Mouse (Mus musculus): ENCODE measurements around the gene Rai1. TPM values are rescaled to one million over a fixed set of nuclear protein-coding genes. Genes with fewer than 3 reads are reported as not detected.

Rai1 gene
- polyA plus RNA-seq, 1 experiment from 2014 or later = 3.7 TPM

- Histone ChIP-seq H3K4me2 (ENCODE audit: low read depth, low read length) (no peak overlapping the region), H3K4me1 (ENCODE audit: control insufficient read depth, low read depth, low read length) (no peaks in the 10 kb centered on the region; the same call in 1 of the 2 replicates), H3K9me3 (replicated peaks; ENCODE audit: control insufficient read depth, low read length) (peaks cover 4% of the 10 kb centered on the region; the same call in 1 of the 2 replicates), H3K27ac (ENCODE audit: low read length) (no peak overlapping the region), H3K4me3 (ENCODE audit: low read depth, low read length) (no peak overlapping the region), H3K27me3 (ENCODE audit: control insufficient read depth, insufficient read depth, low read depth, low read length) (no peaks in the 10 kb centered on the region), H3K36me3 (ENCODE audit: control insufficient read depth, insufficient read depth) (peaks cover 44% of the 10 kb centered on the region), H3K9ac (ENCODE audit: low read depth, low read length) (no peak overlapping the region)
- ATAC-seq (ENCODE audit: low read depth) = no peak
- 79% methylated on average over 12 of the region's 12 CpGs for WGBS (ENCODE audit: insufficient replicate concordance)
Observed at GRCm38 (mm10) chr11:60198651-60199050, 93.8 kb downstream of the Rai1 start.

- Histone ChIP-seq H3K27me3 (ENCODE audit: control insufficient read depth, insufficient read depth, low read depth, low read length) (no peaks in the 10 kb centered on the region), H3K4me3 (ENCODE audit: low read depth, low read length) (no peak overlapping the region), H3K36me3 (ENCODE audit: control insufficient read depth, insufficient read depth) (peaks cover 55% of the 10 kb centered on the region), H3K4me2 (ENCODE audit: low read depth, low read length) (no peak overlapping the region), H3K9ac (ENCODE audit: low read depth, low read length) (no peak overlapping the region), H3K9me3 (replicated peaks; ENCODE audit: control insufficient read depth, low read length) (peaks cover 4% of the 10 kb centered on the region; the same call in 1 of the 2 replicates), H3K27ac (ENCODE audit: low read length) (no peak overlapping the region), H3K4me1 (ENCODE audit: control insufficient read depth, low read depth, low read length) (no peaks in the 10 kb centered on the region; the same call in 1 of the 2 replicates)
- ATAC-seq (ENCODE audit: low read depth) = peak; percentile 65
- WGBS (ENCODE audit: insufficient replicate concordance) = 17% methylated on average over 18 of the region's 18 CpGs
Observed at GRCm38 (mm10) chr11:60199702-60200184, 94.9 kb downstream of the Rai1 start.

- WGBS (ENCODE audit: insufficient replicate concordance) = 75% methylated on average over 11 of the region's 11 CpGs
- Histone ChIP-seq H3K4me2 (ENCODE audit: low read depth, low read length) (no peak overlapping the region), H3K9ac (ENCODE audit: low read depth, low read length) (no peak overlapping the region), H3K9me3 (replicated peaks; ENCODE audit: control insufficient read depth, low read length) (no peaks in the 10 kb centered on the region), H3K27ac (ENCODE audit: low read length) (no peak overlapping the region), H3K36me3 (ENCODE audit: control insufficient read depth, insufficient read depth) (peaks cover 57% of the 10 kb centered on the region), H3K4me1 (ENCODE audit: control insufficient read depth, low read depth, low read length) (peaks cover 1% of the 10 kb centered on the region), H3K27me3 (ENCODE audit: control insufficient read depth, insufficient read depth, low read depth, low read length) (no peaks in the 10 kb centered on the region), H3K4me3 (ENCODE audit: low read depth, low read length) (no peak overlapping the region)
- ATAC-seq (ENCODE audit: low read depth) = no peak
Observed at GRCm38 (mm10) chr11:60200384-60200783, 95.6 kb downstream of the Rai1 start.

GRCm38 (mm10) chr11:60202710-60203638 is 98.2 kb downstream of the Rai1 start:
- Histone ChIP-seq H3K9me3 (replicated peaks; ENCODE audit: control insufficient read depth, low read length) (no peaks in the 10 kb centered on the region), H3K4me1 (ENCODE audit: control insufficient read depth, low read depth, low read length) (peaks cover 19% of the 10 kb centered on the region), H3K9ac (ENCODE audit: low read depth, low read length) (no peak overlapping the region), H3K27me3 (ENCODE audit: control insufficient read depth, insufficient read depth, low read depth, low read length) (no peaks in the 10 kb centered on the region), H3K27ac (ENCODE audit: low read length) (no peak overlapping the region), H3K4me2 (ENCODE audit: low read depth, low read length) (no peak overlapping the region), H3K36me3 (ENCODE audit: control insufficient read depth, insufficient read depth) (peaks cover 72% of the 10 kb centered on the region), H3K4me3 (ENCODE audit: low read depth, low read length) (no peak overlapping the region)
- 87% methylated on average over 26 of the region's 26 CpGs for WGBS (ENCODE audit: insufficient replicate concordance)
- ATAC-seq (ENCODE audit: low read depth) = no peak

GRCm38 (mm10) chr11:60205026-60205425 is 100.2 kb downstream of the Rai1 start:
- no peaks in the 10 kb centered on the region for H3K27me3 ChIP-seq (ENCODE audit: control insufficient read depth, insufficient read depth, low read depth, low read length)
- no peak overlapping the region for H3K4me2 ChIP-seq (ENCODE audit: low read depth, low read length)
- no peak for ATAC-seq (ENCODE audit: low read depth)
- WGBS (ENCODE audit: insufficient replicate concordance) = 73% methylated on average over 12 of the region's 12 CpGs
- no peak overlapping the region for H3K9ac ChIP-seq (ENCODE audit: low read depth, low read length)
- H3K36me3 ChIP-seq (ENCODE audit: control insufficient read depth, insufficient read depth) = peaks cover 62% of the 10 kb centered on the region
- H3K27ac ChIP-seq (ENCODE audit: low read length) = no peak overlapping the region
- no peaks in the 10 kb centered on the region for H3K9me3 ChIP-seq (replicated peaks; ENCODE audit: control insufficient read depth, low read length)
- no peak overlapping the region for H3K4me3 ChIP-seq (ENCODE audit: low read depth, low read length)
- peaks cover 38% of the 10 kb centered on the region for H3K4me1 ChIP-seq (ENCODE audit: control insufficient read depth, low read depth, low read length)

GRCm38 (mm10) chr11:60206207-60206606 is 101.4 kb downstream of the Rai1 start:
- H3K27ac ChIP-seq (ENCODE audit: low read length) = no peak overlapping the region
- no peaks in the 10 kb centered on the region for H3K9me3 ChIP-seq (replicated peaks; ENCODE audit: control insufficient read depth, low read length)
- H3K9ac ChIP-seq (ENCODE audit: low read depth, low read length) = no peak overlapping the region
- H3K36me3 ChIP-seq (ENCODE audit: control insufficient read depth, insufficient read depth) = peaks cover 56% of the 10 kb centered on the region
- no peak overlapping the region for H3K4me3 ChIP-seq (ENCODE audit: low read depth, low read length)
- no peak for ATAC-seq (ENCODE audit: low read depth)
- no peak overlapping the region for H3K4me2 ChIP-seq (ENCODE audit: low read depth, low read length)
- H3K27me3 ChIP-seq (ENCODE audit: control insufficient read depth, insufficient read depth, low read depth, low read length) = no peaks in the 10 kb centered on the region
- peaks cover 47% of the 10 kb centered on the region for H3K4me1 ChIP-seq (ENCODE audit: control insufficient read depth, low read depth, low read length)
- 63% methylated on average over 5 of the region's 5 CpGs for WGBS (ENCODE audit: insufficient replicate concordance)

GRCm38 (mm10) chr11:60208201-60208600 is 103.4 kb downstream of the Rai1 start:
- peaks cover 67% of the 10 kb centered on the region for H3K4me1 ChIP-seq (ENCODE audit: control insufficient read depth, low read depth, low read length)
- no peak for ATAC-seq (ENCODE audit: low read depth)
- peaks cover 37% of the 10 kb centered on the region for H3K36me3 ChIP-seq (ENCODE audit: control insufficient read depth, insufficient read depth)
- H3K4me2 ChIP-seq (ENCODE audit: low read depth, low read length) = peak overlapping the region; percentile 78
- 61% methylated on average over 6 of the region's 6 CpGs for whole genome bisulfite sequencing (ENCODE audit: insufficient replicate concordance)
- peak overlapping the region; percentile 69 for H3K27ac ChIP-seq (ENCODE audit: low read length)
- no peaks in the 10 kb centered on the region for H3K9me3 ChIP-seq (replicated peaks; ENCODE audit: control insufficient read depth, low read length)
- peak overlapping the region; percentile 58 for H3K9ac ChIP-seq (ENCODE audit: low read depth, low read length)
- no peaks in the 10 kb centered on the region for H3K27me3 ChIP-seq (ENCODE audit: control insufficient read depth, insufficient read depth, low read depth, low read length)
- H3K4me3 ChIP-seq (ENCODE audit: low read depth, low read length) = peak overlapping the region; percentile 60

- WGBS (ENCODE audit: insufficient replicate concordance) = 49% methylated on average over 4 of the region's 4 CpGs
- Histone ChIP-seq H3K27ac (ENCODE audit: low read length) (peak overlapping the region; percentile 69), H3K4me2 (ENCODE audit: low read depth, low read length) (peak overlapping the region; percentile 78), H3K9me3 (replicated peaks; ENCODE audit: control insufficient read depth, low read length) (no peaks in the 10 kb centered on the region), H3K4me3 (ENCODE audit: low read depth, low read length) (peak overlapping the region; percentile 60), H3K4me1 (ENCODE audit: control insufficient read depth, low read depth, low read length) (peaks cover 72% of the 10 kb centered on the region), H3K36me3 (ENCODE audit: control insufficient read depth, insufficient read depth) (peaks cover 32% of the 10 kb centered on the region), H3K27me3 (ENCODE audit: control insufficient read depth, insufficient read depth, low read depth, low read length) (no peaks in the 10 kb centered on the region), H3K9ac (ENCODE audit: low read depth, low read length) (peak overlapping the region; percentile 58)
- ATAC-seq (ENCODE audit: low read depth) = no peak
Observed at GRCm38 (mm10) chr11:60208712-60209111, 103.9 kb downstream of the Rai1 start.

All from liver, embryonic 16.5 days (tissue).